Mouse (Mus musculus) lung, postnatal 10 days (tissue): ENCODE results near the gene Lss.

Experiments used
- DNase-seq: peaks from one replicate; pipeline ENCODE4 v3.0.0; 2021

Gene Lss

DNA sequence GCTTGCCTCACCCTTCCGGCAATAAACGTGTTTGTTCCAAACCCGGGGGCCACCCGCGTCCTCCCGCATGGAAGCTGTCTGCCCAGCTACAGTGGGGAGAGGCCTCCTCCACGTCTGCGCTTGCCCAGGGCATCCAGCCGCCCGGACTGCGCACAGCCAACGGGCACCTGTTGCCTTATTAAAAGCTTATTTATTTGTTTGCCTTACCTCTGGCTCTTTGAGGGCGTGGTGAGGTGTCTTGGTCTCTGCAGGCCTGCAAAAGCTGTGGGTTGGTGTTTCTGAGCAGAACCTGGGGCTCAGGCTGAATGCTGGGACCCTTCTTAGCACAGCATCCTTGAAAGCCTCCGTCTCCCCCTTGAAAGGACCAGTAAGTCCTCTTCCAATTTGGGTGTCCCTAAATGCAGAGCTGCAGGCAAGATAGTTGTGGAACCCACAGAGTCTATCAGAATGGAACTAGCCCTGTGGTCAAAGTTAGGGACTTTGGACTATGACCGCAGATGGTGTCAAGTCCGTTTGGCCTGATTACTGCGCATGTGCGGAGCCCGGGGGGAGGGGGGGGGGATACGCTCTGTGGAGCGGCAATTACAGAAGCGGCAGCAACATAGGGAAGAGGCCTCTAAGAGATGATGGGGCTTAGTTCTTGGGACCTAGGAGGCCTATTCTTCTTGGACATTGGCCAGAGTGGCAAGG lies 38.8 kb downstream of the Lss start:
- no peak for DNase-seq

DNA sequence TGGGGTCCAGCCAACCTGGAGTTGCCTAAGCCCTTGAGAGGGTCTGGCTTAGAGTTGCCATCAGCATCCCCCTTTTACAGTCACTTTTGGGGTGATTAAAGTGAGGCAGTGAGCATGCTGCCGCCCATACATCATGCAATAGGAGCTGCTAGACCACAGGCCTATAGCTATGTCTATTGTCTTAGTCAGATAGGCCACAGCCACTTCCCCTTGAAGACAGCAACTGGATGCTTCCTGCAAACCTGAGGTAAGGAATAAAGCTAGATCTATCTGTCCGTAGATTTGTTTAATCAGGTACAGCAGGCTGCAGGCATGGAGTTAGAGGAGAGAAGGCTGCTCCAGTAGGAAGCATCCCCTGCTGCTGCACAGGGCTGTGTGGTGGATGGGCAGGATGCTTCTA lies 39.7 kb downstream of the Lss start:
- no peak for DNase-seq

DNA sequence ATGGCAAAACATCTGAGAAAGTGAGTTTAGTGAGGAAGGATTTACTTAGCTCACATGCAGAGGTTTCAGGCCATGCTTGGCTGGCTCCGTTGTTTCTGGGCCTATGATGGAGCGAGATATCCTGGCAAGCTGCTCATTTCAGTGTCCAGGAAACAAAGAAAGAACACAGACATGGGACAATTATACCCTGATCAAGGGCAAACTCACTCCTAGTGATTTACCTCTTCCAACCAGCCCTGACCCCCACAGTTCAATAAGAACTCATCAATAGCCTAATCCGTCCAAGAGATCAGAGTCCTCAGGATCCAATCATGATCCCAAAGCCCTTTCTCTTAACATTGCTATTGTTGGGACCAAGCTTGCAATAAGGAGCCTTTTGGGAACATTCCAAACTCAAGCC lies 40.8 kb downstream of the Lss start:
- no peak for DNase-seq

DNA sequence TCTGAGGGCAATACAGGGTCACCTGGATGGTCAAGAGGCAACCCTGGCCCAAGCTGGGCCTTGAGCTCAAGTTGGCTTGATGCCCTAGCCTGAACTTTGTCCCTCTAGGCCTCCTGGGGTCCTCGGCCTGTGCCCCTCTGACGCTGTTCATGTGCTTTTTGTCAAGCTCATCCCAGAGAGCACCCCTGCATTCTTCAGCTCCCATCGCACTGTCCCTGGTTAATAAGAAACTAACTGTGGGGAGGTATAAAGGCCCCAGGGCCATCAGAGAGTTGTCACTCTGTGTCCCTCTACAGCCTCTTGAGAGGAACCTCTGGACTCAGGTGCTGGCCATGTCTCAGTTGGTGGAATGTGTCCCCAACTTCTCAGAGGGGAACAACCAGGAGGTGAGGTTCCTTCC lies 44.0 kb downstream of the Lss start, which contains the start of gene Ftcd:
Gene Ftcd, plus strand, starts transcription at position 275 of the 400 bp plus-strand sequence.
- DNase-seq, result no peak

DNA sequence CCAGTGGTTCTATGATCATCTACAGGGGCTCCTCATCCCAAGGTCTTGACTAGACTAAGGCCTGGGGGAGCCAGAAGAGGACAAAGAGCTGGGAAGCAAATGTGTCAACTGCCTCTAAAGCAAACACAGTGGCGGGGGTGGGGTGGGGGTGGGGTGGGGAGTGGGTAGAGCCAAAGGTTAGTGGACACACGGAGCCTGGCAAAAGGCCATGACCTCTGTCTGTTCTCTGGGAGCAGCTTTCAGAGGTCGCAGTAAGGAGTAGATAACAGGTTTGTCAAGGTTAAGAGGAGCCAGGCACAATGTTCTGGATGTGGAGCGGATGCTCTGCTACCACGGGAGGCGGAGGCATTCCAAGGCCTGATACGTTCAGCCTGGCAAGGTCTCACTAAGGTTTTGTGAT lies 45.5 kb downstream of the Lss start:
- no peak for DNase-seq

DNA sequence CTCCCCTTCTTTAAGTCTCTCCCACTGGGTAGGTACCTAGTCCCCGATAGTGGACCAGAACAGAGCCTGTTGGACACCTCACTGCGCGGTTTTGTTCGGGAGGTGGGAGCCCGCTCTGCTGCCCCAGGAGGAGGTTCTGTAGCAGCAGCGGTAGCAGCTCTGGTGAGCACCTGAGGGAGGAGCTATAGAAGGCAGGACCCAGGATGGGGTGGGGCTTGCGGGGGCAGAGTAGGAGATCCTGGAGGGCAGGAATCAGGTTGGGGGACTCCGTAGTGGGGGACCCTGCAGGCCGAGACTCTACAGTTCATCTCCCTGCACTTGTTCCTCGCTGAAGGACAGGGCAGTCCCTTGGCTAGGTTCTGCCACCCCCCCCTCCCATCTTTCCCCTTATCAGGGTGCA lies 52.8 kb downstream of the Lss start:
- no peak for DNase-seq

DNA sequence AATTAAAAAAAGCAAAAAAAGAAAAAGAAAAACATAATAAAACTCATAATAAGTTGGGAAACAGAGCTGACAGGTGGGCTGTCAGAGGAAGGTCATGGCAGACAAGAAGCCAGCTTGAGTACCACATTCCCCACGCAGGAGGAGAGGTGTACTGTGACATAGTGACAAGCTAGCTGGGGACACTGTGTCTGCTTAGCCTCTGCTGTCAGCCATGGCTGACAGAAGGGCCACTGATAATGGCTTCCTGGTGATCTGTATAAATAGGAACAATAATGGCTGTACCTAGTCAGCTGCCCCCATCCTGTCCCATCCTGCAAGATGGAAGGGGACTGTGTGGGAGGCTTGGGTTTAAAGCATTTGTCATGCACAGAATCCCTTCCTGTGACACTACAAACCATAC lies 54.8 kb downstream of the Lss start:
- DNase-seq, result no peak

DNA sequence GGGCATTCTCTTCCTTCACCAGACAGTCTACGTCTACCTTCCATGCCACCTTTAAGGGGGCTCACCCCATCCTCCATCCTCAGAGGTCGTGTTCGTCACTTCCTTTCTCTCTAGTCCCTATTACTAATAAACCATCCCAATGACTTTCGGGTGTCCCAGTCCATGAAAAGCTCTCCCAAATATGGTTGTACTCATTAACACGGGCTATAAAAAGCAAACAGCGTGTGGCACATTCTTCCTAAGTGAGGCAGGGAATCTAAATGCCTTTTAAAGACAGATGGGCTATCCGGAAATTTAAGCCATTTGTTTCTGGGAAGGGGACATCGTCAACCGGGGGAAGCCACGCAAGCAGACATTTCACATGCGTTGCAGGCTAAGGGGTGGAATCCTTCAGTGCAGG lies 58.8 kb downstream of the Lss start:
- no peak for DNase-seq

DNA sequence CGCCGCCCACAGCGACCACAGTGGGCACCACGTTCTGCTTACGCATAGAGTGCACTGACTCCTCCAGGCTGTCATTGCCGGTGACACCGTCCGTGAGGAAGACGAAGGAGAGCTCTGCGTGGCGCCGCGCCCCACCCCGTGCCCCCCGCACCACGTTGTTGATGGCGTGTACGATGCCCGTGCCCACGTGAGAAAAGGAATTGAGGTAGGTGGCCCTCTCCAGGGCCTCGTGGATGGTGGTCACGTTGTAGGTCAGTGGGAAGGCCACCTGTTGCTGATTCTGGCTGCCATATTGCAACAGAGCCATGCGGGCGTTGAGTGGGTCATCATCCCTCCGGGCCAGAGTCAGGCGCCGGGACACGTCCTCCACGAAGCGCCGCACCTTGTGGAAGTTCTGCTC lies 65.0 kb downstream of the Lss start:
- DNase-seq, result no peak

DNA sequence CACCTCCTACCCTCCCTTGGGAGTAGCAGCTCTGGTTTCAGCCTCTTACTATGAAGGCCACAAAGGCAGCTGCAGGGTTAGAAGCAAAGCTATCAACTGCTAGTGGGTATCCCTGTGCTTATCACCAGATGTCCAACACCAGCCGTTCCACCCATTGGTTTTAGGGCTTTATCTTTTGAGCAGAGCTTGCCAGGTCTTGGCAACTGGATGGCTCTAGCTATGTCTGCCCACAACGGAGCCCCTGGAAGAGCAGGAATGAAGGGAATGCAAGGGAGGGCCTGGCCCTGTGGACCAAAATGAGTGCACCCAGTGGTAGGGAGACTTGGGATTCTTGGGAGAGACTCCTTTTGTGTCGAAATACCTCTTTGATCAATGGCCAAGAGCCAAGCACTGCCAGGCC lies 71.3 kb downstream of the Lss start:
- DNase-seq, result no peak
